Comparison of ENCODE assay signal across 8 mouse cellular contexts in the genomic region with DNA sequence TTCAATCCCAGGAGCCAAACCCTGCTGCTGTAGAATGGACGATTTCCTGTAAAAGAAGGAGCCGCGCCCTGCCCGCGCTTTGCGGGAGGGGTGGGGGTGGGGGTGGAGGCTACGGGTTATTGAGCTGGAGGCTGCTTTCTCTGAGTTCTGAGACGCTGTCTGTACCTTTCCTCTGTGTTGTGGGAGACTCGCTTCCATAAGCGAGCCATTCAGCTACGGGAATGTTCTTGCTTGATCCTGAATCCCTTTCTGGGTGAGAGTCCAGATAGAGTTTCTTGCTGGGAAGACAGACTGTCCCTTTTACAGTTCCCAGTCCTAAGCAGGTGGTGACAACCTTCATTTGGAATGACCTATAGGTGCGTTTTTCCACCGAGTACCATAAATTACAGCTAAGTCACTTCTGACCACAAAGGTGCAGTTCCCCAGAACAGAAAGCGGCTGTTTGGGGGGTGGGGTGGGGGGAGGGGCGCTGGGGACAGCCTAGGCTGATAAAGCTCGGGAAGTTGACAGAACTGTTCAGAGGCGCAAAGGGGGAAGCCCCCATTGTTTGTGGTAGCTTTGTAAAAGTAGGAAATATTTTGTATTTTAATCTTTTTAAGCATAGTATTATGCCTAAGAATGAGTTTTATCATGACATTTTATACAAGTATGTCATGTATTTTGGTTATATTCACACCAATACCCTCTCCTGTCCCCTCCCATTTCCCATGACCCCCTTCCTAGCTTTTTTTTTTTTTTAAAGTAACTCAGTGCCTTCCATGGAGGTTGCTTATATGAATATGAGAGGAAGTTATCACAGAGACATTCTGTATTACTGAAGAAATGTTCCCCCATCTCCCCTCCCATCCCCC. TPM values are rescaled to one million over a fixed set of nuclear protein-coding genes. Genes with fewer than 3 reads are reported as not detected.
DNase-seq lines count a peak whose midpoint lies in the region; ATAC-seq and TF ChIP-seq lines count a peak whose summit lies in the region.

No protein-coding gene starts in this region.

- peaks cover 60% of the 10 kb centered on the region for H3K4me1 ChIP-seq in G1E (ENCODE audit: insufficient read depth, low read depth, low read length)
- H3K4me1 ChIP-seq in forebrain, embryonic 13.5 days = peaks cover 19% of the 10 kb centered on the region; the same call in 1 of the 2 replicates
- peaks cover 22% of the 10 kb centered on the region for H3K4me1 ChIP-seq in intestine, embryonic 16.5 days (ENCODE audit: control insufficient read depth, insufficient read depth, low read length)
- H3K4me1 ChIP-seq in stomach, embryonic 15.5 days = peaks cover 7% of the 10 kb centered on the region

- under 1% methylated on average over 17 of the region's 17 CpGs for WGBS in forebrain, embryonic 13.5 days
- under 1% methylated on average over 17 of the region's 17 CpGs for WGBS in intestine, embryonic 16.5 days
- WGBS in macrophage (ENCODE audit: missing documents) = 3% methylated on average over 17 of the region's 17 CpGs
- 1% methylated on average over 17 of the region's 17 CpGs for WGBS in stomach, embryonic 15.5 days

- no peaks in the 10 kb centered on the region for H3K36me3 ChIP-seq in G1E (replicated peaks)
- no peaks in the 10 kb centered on the region for H3K36me3 ChIP-seq in forebrain, embryonic 13.5 days (ENCODE audit: poor library complexity, severe bottlenecking)
- no peaks in the 10 kb centered on the region for H3K36me3 ChIP-seq in intestine, embryonic 16.5 days (ENCODE audit: control insufficient read depth, insufficient read depth, low read length)
- no peaks in the 10 kb centered on the region for H3K36me3 ChIP-seq in macrophage (ENCODE audit: inconsistent target)
- H3K36me3 ChIP-seq in stomach, embryonic 15.5 days = no peaks in the 10 kb centered on the region

- no peaks in the 10 kb centered on the region for H3K79me2 ChIP-seq in macrophage (ENCODE audit: inconsistent target)

- DNase-seq in 3T3-L1 (ENCODE audit: low read depth, low spot score) = peak; percentile 53
- DNase-seq in G1E (ENCODE audit: low spot score) = peak; percentile 61
- DNase-seq in right cerebral cortex, adult 18-20 months = no peak
- no peak for DNase-seq in left cerebral cortex, adult 9 months (ENCODE audit: low spot score in 2 of 2)

- TF ChIP-seq CTCF in G1E (IDR thresholded peaks at IDR 0.05; ENCODE audit: low read depth, low read length) = no peak

- H3K27me3 ChIP-seq in G1E (ENCODE audit: insufficient read depth, low read length) = no peaks in the 10 kb centered on the region
- H3K27me3 ChIP-seq in forebrain, embryonic 13.5 days = no peaks in the 10 kb centered on the region
- H3K27me3 ChIP-seq in intestine, embryonic 16.5 days (replicated peaks; ENCODE audit: control insufficient read depth, insufficient read depth, low read length) = no peaks in the 10 kb centered on the region
- no peaks in the 10 kb centered on the region for H3K27me3 ChIP-seq in stomach, embryonic 15.5 days (replicated peaks)

- H3K4me2 ChIP-seq in forebrain, embryonic 13.5 days = peak overlapping the region; percentile 66
- peak overlapping the region; percentile 67 for H3K4me2 ChIP-seq in intestine, embryonic 16.5 days (ENCODE audit: low read depth, low read length)
- H3K4me2 ChIP-seq in stomach, embryonic 15.5 days = peak overlapping the region; percentile 57

- H3K9me3 ChIP-seq in G1E (replicated peaks) = no peaks in the 10 kb centered on the region
- no peaks in the 10 kb centered on the region for H3K9me3 ChIP-seq in forebrain, embryonic 13.5 days (replicated peaks)
- H3K9me3 ChIP-seq in intestine, embryonic 16.5 days (ENCODE audit: control insufficient read depth, low read length) = no peaks in the 10 kb centered on the region
- no peaks in the 10 kb centered on the region for H3K9me3 ChIP-seq in stomach, embryonic 15.5 days

- H3K4me3 ChIP-seq in G1E (ENCODE audit: low read depth, low read length) (peak overlapping the region; percentile 67), macrophage (ENCODE audit: inconsistent target) (peak overlapping the region; percentile 20)
- H3K4me3 ChIP-seq in forebrain, embryonic 13.5 days = peak overlapping the region; percentile 33
- peak overlapping the region; percentile 46 for H3K4me3 ChIP-seq in intestine, embryonic 16.5 days (ENCODE audit: low read length)
- peak overlapping the region; percentile 30 for H3K4me3 ChIP-seq in stomach, embryonic 15.5 days (replicated peaks)

- H3K27ac ChIP-seq in forebrain, embryonic 13.5 days = no peak overlapping the region
- H3K27ac ChIP-seq in intestine, embryonic 16.5 days (ENCODE audit: low read length) = peak overlapping the region; percentile 78
- peak overlapping the region; percentile 86 for H3K27ac ChIP-seq in macrophage
- H3K27ac ChIP-seq in stomach, embryonic 15.5 days = peak overlapping the region; percentile 72

- H3K9ac ChIP-seq in forebrain, embryonic 13.5 days = peak overlapping the region; percentile 64
- peak overlapping the region; percentile 66 for H3K9ac ChIP-seq in intestine, embryonic 16.5 days (ENCODE audit: low read depth, low read length)
- H3K9ac ChIP-seq in stomach, embryonic 15.5 days = no peak overlapping the region

- peak; percentile 16; the same call in 1 of the 2 replicates for ATAC-seq in G1E (ENCODE audit: extremely low read depth, insufficient number of reproducible peaks, low FRiP score, poor library complexity, severe bottlenecking)
- ATAC-seq in forebrain, embryonic 13.5 days = no peak; the same call in 1 of the 2 replicates
- peak; percentile 51 for ATAC-seq in intestine, embryonic 16.5 days
- ATAC-seq in stomach, embryonic 15.5 days (ENCODE audit: insufficient read depth, low FRiP score, low read depth) = peak; percentile 44; the same call in 1 of the 2 replicates

RNA-seq across cellular contexts. Expression of a gene that starts 57.9 kb away (rescaled TPM):
- total RNA-seq in G1E (2014; fragmentation: Nextera tagmentation) (46.0 and 65.0 TPM in 2 replicates), G1E (2017) (46.1 and 46.2 TPM in 2 replicates)
- polyA plus RNA-seq in G1E (2012) (18.7 and 22.0 TPM in 2 replicates), macrophage (2018) (14.1 to 29.4 TPM (median 16.9 TPM) in 3 replicates)
- polyA plus RNA-seq in forebrain, embryonic 13.5 days (2015; fragmentation: Nextera tagmentation; extraction: Ambion mirVana) = 2.5 and 2.6 TPM in 2 replicates
- 2.4 and 2.9 TPM in 2 replicates for polyA plus RNA-seq in intestine, embryonic 16.5 days (2015; fragmentation: Nextera tagmentation; extraction: Ambion mirVana)
- 10 to 100 TPM; 28.8 to 85.5 (median 55.0) TPM for total RNA-seq in macrophage (2018; cell fraction: chromatin; rRNA removed)
- total RNA-seq in macrophage (2018; cell fraction: cytosol; rRNA removed) = 10 to 100 TPM in 25 of 26 experiments, 1 to 10 TPM in 1; 8.5 to 44.7 (median 31.6) TPM
- total RNA-seq in macrophage (2018; cell fraction: nucleus; rRNA removed) = 100 to 1,000 TPM in 1 of 26 experiments, 10 to 100 TPM in 25; 26.3 to 107 (median 56.6) TPM
- polyA plus RNA-seq in stomach, embryonic 15.5 days (2015; fragmentation: Nextera tagmentation; extraction: Ambion mirVana) = 3.9 and 4.0 TPM in 2 replicates

Comparison
In these comparisons a context has a peak if more than half of its experiments do, and no peak if none do; other contexts are left out.
1. DNase-seq: peak in 3T3-L1 (single experiment) and G1E (single experiment); none in right cerebral cortex, adult 18-20 months (single experiment) and left cerebral cortex, adult 9 months (0 of 2).
2. Peak in every context shown above with its lines, with median percentiles within 50 percentile points of each other: H3K4me3 ChIP-seq and H3K4me2 ChIP-seq.